Mouse (Mus musculus) small intestine, adult 2 months (tissue): ENCODE data around the gene Calr. TPM values are rescaled to one million over a fixed set of nuclear protein-coding genes. Genes with fewer than 3 reads are reported as not detected.
"Not testable (repeated sequence)": the region's sequence is repeated elsewhere in the genome, so short reads cannot be mapped to it uniquely, and the experiment has no call there.

Source experiments
- H3K27ac ChIP-seq: fragments of 200-500 bp; 2 replicates; pipeline ENCODE4 v1.5.1; 2012; ENCODE audit warnings: low read depth, low read length, control low read depth, inconsistent platforms; ENCODE audit not compliant: insufficient read depth
- H3K27me3 ChIP-seq: fragments of 200-500 bp; 2 replicates; pipeline ENCODE4 v1.6.1; 2012; ENCODE audit warnings: mild to moderate bottlenecking, moderate library complexity, low read length, inconsistent platforms; ENCODE audit not compliant: control insufficient read depth, insufficient read depth
- H3K36me3 ChIP-seq: fragments of 200-500 bp; 2 replicates; pipeline ENCODE4 v1.6.1; 2012; ENCODE audit warnings: mild to moderate bottlenecking, low read length, control low read depth, inconsistent platforms; ENCODE audit not compliant: control insufficient read depth, insufficient read depth
- H3K4me1 ChIP-seq: fragments of 200-500 bp; 2 replicates; pipeline ENCODE4 v1.6.1; 2012; ENCODE audit warnings: low read length, inconsistent platforms, mixed read lengths; ENCODE audit not compliant: control insufficient read depth, insufficient read depth, insufficient read length
- H3K4me3 ChIP-seq: fragments of 200-500 bp; 2 replicates; pipeline ENCODE4 v1.5.1; 2012; ENCODE audit warnings: low read depth, mild to moderate bottlenecking, control low read depth, inconsistent platforms, low read length, moderate library complexity
- CTCF ChIP-seq: fragments of 200-500 bp; IDR thresholded peaks from 2 replicates; pipeline ENCODE4 v1.5.1; 2012; ENCODE audit warnings: low read depth, mild to moderate bottlenecking, control low read depth, inconsistent platforms, low read length, moderate library complexity, mixed read lengths; ENCODE audit not compliant: insufficient replicate concordance, insufficient read length; ENCODE audit errors: extremely low read depth
- POLR2A ChIP-seq: fragments of 200-500 bp; IDR thresholded peaks from 2 replicates; pipeline ENCODE4 v1.6.1; 2012; ENCODE audit warnings: low read depth, mild to moderate bottlenecking, control low read depth, inconsistent platforms, low read length, moderate library complexity
- WGBS: fragments of 180-500 bp; shearing (Covaris S2); methylation state at CpG from one replicate; pipeline ENCODE4 v1.1.7; 2018; 5-methylcytosine and 5-hydroxymethylcytosine counted together
- polyA plus RNA-seq: library from polyadenylated mRNA; depleted of rRNA; stranded (reverse); fragments of >200 nt; gene quantifications from 2 replicates; pipeline ENCODE4 v1.2.3, GENCODE M21; 2012

Calr gene
- polyA plus RNA-seq, 1 experiment = 120 TPM

- H3K36me3 ChIP-seq = peaks cover 43% of the 10 kb centered on the region
- TF ChIP-seq CTCF (no peak), POLR2A (no peak)
- H3K4me3 ChIP-seq = no peak overlapping the region
- no peaks in the 10 kb centered on the region for H3K27me3 ChIP-seq
- no peak overlapping the region for H3K27ac ChIP-seq
- 50% methylated on average over 10 of the region's 10 CpGs for WGBS
- peaks cover 3% of the 10 kb centered on the region; the same call in 1 of the 2 replicates for H3K4me1 ChIP-seq
Measured at GRCm38 (mm10) chr8:84834866-84835855, 11.6 kb downstream of the Calr start.

DNA sequence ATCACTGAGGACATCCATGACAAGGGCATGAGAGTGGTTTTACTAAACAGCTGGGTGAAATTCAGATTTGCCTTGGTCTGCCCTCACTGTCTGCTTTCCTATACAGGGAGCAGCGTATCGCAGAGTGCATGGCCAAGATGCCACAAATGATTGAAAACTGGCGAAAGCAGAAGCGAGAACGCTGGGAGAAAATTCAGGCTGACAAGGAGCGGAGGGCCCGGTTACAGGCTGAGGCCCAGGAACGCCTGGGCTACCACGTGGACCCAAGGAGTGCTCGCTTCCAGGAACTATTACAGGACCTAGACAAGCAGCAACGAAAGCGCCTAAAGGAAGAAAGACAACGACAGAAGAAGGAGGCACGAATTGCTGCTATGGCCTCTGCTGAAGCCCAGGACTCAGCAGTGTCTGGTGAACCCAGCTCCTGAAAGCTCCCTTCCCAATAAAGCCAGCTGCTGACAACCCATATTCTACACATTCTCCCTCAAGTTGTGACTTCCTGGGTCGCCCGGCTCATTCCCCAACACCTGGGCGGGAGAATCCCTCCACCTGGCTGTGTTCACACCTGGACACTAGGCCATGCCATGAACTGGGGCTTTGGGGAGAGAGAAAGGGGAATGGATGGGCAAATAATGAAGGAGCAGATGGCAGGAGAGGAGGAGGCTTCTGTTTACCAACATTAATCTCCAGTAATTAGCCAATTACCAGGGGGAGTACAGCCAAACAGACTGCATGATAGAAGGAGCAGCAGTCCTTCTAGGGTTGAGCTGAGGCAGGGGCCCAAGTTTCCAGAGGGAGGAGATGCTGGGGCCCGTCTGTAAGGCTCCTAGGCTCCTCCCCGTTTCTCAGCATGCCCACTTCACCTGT lies 12.5 kb downstream of the Calr start:
- Histone ChIP-seq H3K27me3 (no peaks in the 10 kb centered on the region), H3K36me3 (peaks cover 43% of the 10 kb centered on the region), H3K4me1 (peaks cover 3% of the 10 kb centered on the region; the same call in 1 of the 2 replicates), H3K4me3 (no peak overlapping the region), H3K27ac (no peak overlapping the region)
- no peak for TF ChIP-seq POLR2A
- no peak for TF ChIP-seq CTCF
- WGBS = 83% methylated on average over 19 of the region's 19 CpGs

DNA sequence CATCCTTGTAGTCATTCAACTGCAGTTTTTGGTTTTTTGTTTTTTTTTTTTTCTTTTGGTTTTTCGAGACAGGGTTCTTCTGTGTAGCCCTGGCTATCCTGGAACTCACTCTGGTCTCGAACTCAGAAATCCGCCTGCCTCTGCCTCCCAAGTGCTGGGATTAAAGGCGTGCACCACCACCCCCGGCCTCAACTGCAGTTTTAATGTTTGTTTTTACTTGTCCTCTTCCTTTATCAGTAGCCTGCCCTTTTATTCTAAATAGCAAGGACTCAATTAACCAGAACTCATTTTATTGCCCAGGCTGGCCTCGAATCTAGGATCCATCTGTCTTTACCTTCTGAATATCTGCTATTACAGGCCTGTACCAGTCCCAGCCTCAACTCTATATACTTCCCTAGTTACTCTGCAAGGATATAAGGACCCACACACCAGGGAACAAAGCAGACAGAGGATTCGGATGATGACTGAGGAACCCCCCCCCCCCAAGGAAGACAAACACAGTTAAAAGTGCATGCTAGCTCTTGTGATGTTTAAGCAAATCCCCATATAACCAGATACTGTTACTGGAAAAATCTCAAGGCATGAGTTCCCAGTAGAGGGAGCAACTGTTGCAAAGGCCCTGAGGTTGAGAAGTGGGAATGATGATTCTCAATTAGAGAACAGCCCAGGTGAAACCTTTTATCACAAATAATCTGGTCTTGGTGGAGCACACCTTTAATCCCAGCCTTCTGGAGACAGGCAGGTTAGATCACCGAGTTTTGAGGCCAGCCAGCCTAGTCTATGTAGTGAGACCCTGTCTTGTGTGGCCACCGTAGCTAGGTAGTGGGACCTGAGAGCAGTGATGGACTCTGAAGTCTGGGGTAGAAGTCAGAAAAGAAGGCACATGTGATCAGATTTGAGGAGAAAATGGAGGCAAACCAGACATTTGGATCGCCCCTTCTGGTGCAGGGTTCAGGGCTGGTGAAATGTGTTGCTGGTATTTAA lies 13.7 kb downstream of the Calr start:
- H3K36me3 ChIP-seq = peaks cover 38% of the 10 kb centered on the region
- WGBS = 34% methylated on average over 10 of the region's 10 CpGs
- peak overlapping the region; percentile 99 for H3K4me3 ChIP-seq
- no peaks in the 10 kb centered on the region for H3K27me3 ChIP-seq
- 0 out of 2 replicates have a peak overlapping the region, but pooled peaks have one; percentile 12 for H3K27ac ChIP-seq
- H3K4me1 ChIP-seq = peaks cover 3% of the 10 kb centered on the region; the same call in 1 of the 2 replicates
- TF ChIP-seq CTCF = no peak

- peak; percentile 80; the same call in 1 of the 2 replicates for TF ChIP-seq POLR2A
- no peak for TF ChIP-seq CTCF
- H3K27ac ChIP-seq = peak overlapping the region; percentile 67
- H3K36me3 ChIP-seq = peaks cover 29% of the 10 kb centered on the region
- H3K27me3 ChIP-seq = no peaks in the 10 kb centered on the region
- peaks cover 3% of the 10 kb centered on the region; the same call in 1 of the 2 replicates for H3K4me1 ChIP-seq
- 1% methylated on average over 59 of the region's 59 CpGs for WGBS
- H3K4me3 ChIP-seq = peak overlapping the region; percentile 99
Measured at GRCm38 (mm10) chr8:84832034-84832717, 14.6 kb downstream of the Calr start.

DNA sequence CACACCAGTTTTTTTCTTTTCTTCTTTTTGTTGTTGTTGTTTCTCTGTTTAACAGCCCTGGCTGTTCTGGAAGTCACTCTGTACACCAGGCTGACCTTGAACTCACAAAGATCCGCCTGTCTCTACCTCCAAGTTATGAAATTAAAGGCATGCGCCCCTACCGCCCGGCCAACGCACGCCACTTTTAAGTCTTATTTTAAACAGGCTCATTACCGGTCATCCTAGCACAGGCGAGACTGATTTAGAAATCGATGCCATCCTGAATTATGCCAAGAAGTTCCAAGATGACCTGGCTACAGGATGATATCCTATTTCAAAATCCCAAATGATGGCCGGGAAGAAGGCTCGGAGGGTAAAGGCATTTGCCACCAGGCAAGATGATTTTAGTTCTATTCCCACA lies 15.2 kb downstream of the Calr start, which contains the start of gene Gadd45gip1:
TSS of gene Gadd45gip1 (plus strand) at position 33 of the 400 bp plus-strand sequence.
- H3K4me3 ChIP-seq = peak within 1 kb of the TSS; percentile 99
- H3K4me1 ChIP-seq = peaks cover 3% of the 10 kb centered on the region; the same call in 1 of the 2 replicates
- TF ChIP-seq CTCF (peak; percentile 38; the same call in 1 of the 2 replicates), POLR2A (no peak)
- peaks cover 24% of the 10 kb centered on the region for H3K36me3 ChIP-seq
- H3K27ac ChIP-seq = peak within 1 kb of the TSS; percentile 67
- WGBS = 41% methylated on average over 11 of the region's 11 CpGs
- no peaks in the 10 kb centered on the region for H3K27me3 ChIP-seq

DNA sequence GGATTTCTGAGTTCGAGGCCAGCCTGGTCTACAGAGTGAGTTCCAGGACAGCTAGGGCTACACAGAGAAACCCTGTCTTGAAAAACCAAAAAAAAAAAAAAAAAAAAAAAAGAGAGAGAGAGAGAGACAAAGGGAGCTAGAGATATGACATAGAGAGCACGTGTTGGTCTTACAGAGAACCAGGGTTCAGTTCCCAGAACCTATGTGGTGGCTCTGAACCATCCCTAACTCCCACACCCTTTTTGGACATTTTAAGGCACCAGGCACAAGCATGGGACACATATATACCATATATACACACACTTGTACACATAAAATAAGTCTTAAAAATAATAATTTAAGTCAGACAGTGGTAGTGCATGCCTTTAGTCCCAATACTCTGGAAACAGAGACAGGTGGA lies 20.2 kb downstream of the Calr start:
- not testable (repeated sequence) for H3K27me3 ChIP-seq, H3K27ac ChIP-seq, H3K4me3 ChIP-seq, H3K36me3 ChIP-seq, H3K4me1 ChIP-seq
- 77% methylated on average over 2 of the region's 2 CpGs for WGBS
